Mouse (Mus musculus) brain, adult 2 months (tissue): ENCODE results near the gene Saa2.
A peak's percentile ranks its signal among the peaks of the same experiment; 100 is the strongest.

Source experiments
- DNase-seq: peaks from one replicate; pipeline ENCODE4 v3.0.0; 2011; ENCODE audit warnings: low read depth, low spot score

The Saa2 gene

GRCm38 (mm10) chr7:46762601-46763000, 11.0 kb downstream of the Saa2 start:
- no peak for DNase-seq

- DNase-seq: no peak
Observed at GRCm38 (mm10) chr7:46764672-46765071, 13.1 kb downstream of the Saa2 start.

GRCm38 (mm10) chr7:46767371-46767770, 15.8 kb downstream of the Saa2 start:
- DNase-seq: no peak

- no peak for DNase-seq
Observed at GRCm38 (mm10) chr7:46768451-46768850, 16.9 kb downstream of the Saa2 start.

GRCm38 (mm10) chr7:46770706-46771105, 19.1 kb downstream of the Saa2 start:
- DNase-seq: peak; percentile 90

GRCm38 (mm10) chr7:46789177-46789849, 37.7 kb downstream of the Saa2 start:
- DNase-seq: no peak

GRCm38 (mm10) chr7:46793871-46794270, 42.3 kb downstream of the Saa2 start:
- no peak for DNase-seq

GRCm38 (mm10) chr7:46795287-46796205, 44.0 kb downstream of the Saa2 start, which contains the start of the genes Hps5 and Gtf2h1:
Gene Hps5, minus strand, starts transcription at chr7:46796064.
Gene Gtf2h1, plus strand, starts transcription at chr7:46796103.
- DNase-seq: peak; percentile 98

GRCm38 (mm10) chr7:46796206-46796679, 44.7 kb downstream of the Saa2 start:
- DNase-seq: no peak

- DNase-seq: no peak
Observed at GRCm38 (mm10) chr7:46796779-46797178, 45.2 kb downstream of the Saa2 start.
